Mouse (Mus musculus) hindbrain, embryonic 15.5 days (tissue): ENCODE measurements at regions not wholly inside any gene's neighbourhood (a gene's known extent, or its start where the extent isn't known, plus 50 kb on each side); places are given as distances from the start of the nearest gene placed in this dataset.

Experiments
- ATAC-seq: fragments of 200-750 bp; cut with Nextera tagmentation; 2 replicates; pipeline ENCODE4 v1.8.0; 2017; ENCODE audit warnings: low read depth, moderate number of reproducible peaks, moderate TSS enrichment; ENCODE audit not compliant: low FRiP score
- H3K27ac ChIP-seq: fragments of 300-500 bp; sonication (generic); replicated peaks from 2 replicates; pipeline ENCODE4 v1.5.1; 2015; ENCODE audit warnings: mild to moderate bottlenecking, inconsistent platforms
- H3K27me3 ChIP-seq: fragments of 300-500 bp; sonication (generic); 2 replicates; pipeline ENCODE4 v1.6.1; 2015; ENCODE audit warnings: control low read depth, inconsistent platforms
- H3K36me3 ChIP-seq: fragments of 300-500 bp; sonication (generic); 2 replicates; pipeline ENCODE4 v1.6.1; 2015; ENCODE audit warnings: control low read depth, inconsistent platforms
- H3K4me1 ChIP-seq: fragments of 300-500 bp; sonication (generic); replicated peaks from 2 replicates; pipeline ENCODE4 v1.6.1; 2015; ENCODE audit warnings: control low read depth, inconsistent platforms
- H3K4me2 ChIP-seq: fragments of 300-500 bp; sonication (generic); 2 replicates; pipeline ENCODE4 v1.6.1; 2015; ENCODE audit warnings: moderate library complexity, mild to moderate bottlenecking, inconsistent platforms
- H3K4me3 ChIP-seq: fragments of 300-500 bp; sonication (generic); 2 replicates; pipeline ENCODE4 v1.5.1; 2015; ENCODE audit warnings: mild to moderate bottlenecking, inconsistent platforms
- H3K9ac ChIP-seq: fragments of 300-500 bp; sonication (generic); 2 replicates; pipeline ENCODE4 v1.6.1; 2015; ENCODE audit warnings: inconsistent platforms
- H3K9me3 ChIP-seq: fragments of 300-500 bp; sonication (generic); 2 replicates; pipeline ENCODE4 v1.6.1; 2016; ENCODE audit warnings: control low read depth, inconsistent platforms
- WGBS: fragments of 180-500 bp; shearing (Covaris S2); methylation state at CpG from one replicate; pipeline ENCODE4 v1.1.7; 2015; 5-methylcytosine and 5-hydroxymethylcytosine counted together

- Histone ChIP-seq H3K9me3 (no peaks in the 10 kb centered on the region), H3K4me3 (no peak overlapping the region), H3K9ac (no peak overlapping the region), H3K4me2 (no peak overlapping the region), H3K36me3 (no peaks in the 10 kb centered on the region), H3K27ac (no peak overlapping the region), H3K4me1 (peaks cover 5% of the 10 kb centered on the region; the same call in 1 of the 2 replicates), H3K27me3 (no peaks in the 10 kb centered on the region)
- 62% methylated on average over 5 of the region's 5 CpGs for WGBS
- no peak for ATAC-seq
Measured at GRCm38 (mm10) chr2:103896160-103896559, 61.6 kb upstream of the Lmo2 start.

GRCm38 (mm10) chr2:103896814-103897213, 61.0 kb upstream of the Lmo2 start:
- Histone ChIP-seq H3K36me3 (no peaks in the 10 kb centered on the region), H3K27ac (no peak overlapping the region), H3K9me3 (no peaks in the 10 kb centered on the region), H3K4me1 (no peaks in the 10 kb centered on the region; the same call in 1 of the 2 replicates), H3K9ac (no peak overlapping the region), H3K4me2 (no peak overlapping the region), H3K27me3 (no peaks in the 10 kb centered on the region), H3K4me3 (no peak overlapping the region)
- no peak for ATAC-seq
- 44% methylated on average over 3 of the region's 3 CpGs for WGBS

GRCm38 (mm10) chr2:103899713-103900112, 58.1 kb upstream of the Lmo2 start:
- no peak overlapping the region for H3K4me2 ChIP-seq
- no peaks in the 10 kb centered on the region for H3K9me3 ChIP-seq
- 80% methylated on average over 6 of the region's 6 CpGs for WGBS
- H3K27me3 ChIP-seq = no peaks in the 10 kb centered on the region
- H3K36me3 ChIP-seq = no peaks in the 10 kb centered on the region
- H3K9ac ChIP-seq = no peak overlapping the region
- no peak overlapping the region for H3K4me3 ChIP-seq
- H3K4me1 ChIP-seq = peaks cover 5% of the 10 kb centered on the region
- H3K27ac ChIP-seq = no peak overlapping the region
- no peak for ATAC-seq

- Histone ChIP-seq H3K9me3 (no peaks in the 10 kb centered on the region), H3K36me3 (no peaks in the 10 kb centered on the region), H3K27ac (no peak overlapping the region), H3K4me3 (no peak overlapping the region), H3K9ac (no peak overlapping the region), H3K4me1 (peaks cover 5% of the 10 kb centered on the region), H3K4me2 (no peak overlapping the region), H3K27me3 (no peaks in the 10 kb centered on the region)
- no peak for ATAC-seq
- 67% methylated on average over 5 of the region's 5 CpGs for WGBS
Measured at GRCm38 (mm10) chr2:103900384-103900783, 57.4 kb upstream of the Lmo2 start.

GRCm38 (mm10) chr2:103901457-103901856, 56.3 kb upstream of the Lmo2 start:
- 86% methylated on average over 1 of the region's 1 CpGs for WGBS
- H3K4me2 ChIP-seq = no peak overlapping the region
- no peak overlapping the region for H3K27ac ChIP-seq
- no peaks in the 10 kb centered on the region for H3K27me3 ChIP-seq
- H3K9me3 ChIP-seq = no peaks in the 10 kb centered on the region
- no peak for ATAC-seq
- H3K4me1 ChIP-seq = peaks cover 10% of the 10 kb centered on the region
- no peak overlapping the region for H3K4me3 ChIP-seq
- H3K36me3 ChIP-seq = no peaks in the 10 kb centered on the region
- H3K9ac ChIP-seq = no peak overlapping the region

- Histone ChIP-seq H3K9ac (no peak overlapping the region), H3K27me3 (no peaks in the 10 kb centered on the region), H3K4me3 (no peak overlapping the region), H3K9me3 (no peaks in the 10 kb centered on the region), H3K27ac (peak overlapping the region; percentile 53), H3K4me2 (no peak overlapping the region), H3K4me1 (peaks cover 16% of the 10 kb centered on the region), H3K36me3 (no peaks in the 10 kb centered on the region)
- ATAC-seq = no peak
- WGBS = 47% methylated on average over 11 of the region's 11 CpGs
Measured at GRCm38 (mm10) chr2:103902777-103903176, 55.0 kb upstream of the Lmo2 start.

- no peak overlapping the region for H3K4me3 ChIP-seq
- H3K36me3 ChIP-seq = no peaks in the 10 kb centered on the region
- 69% methylated on average over 1 of the region's 1 CpGs for whole genome bisulfite sequencing
- no peaks in the 10 kb centered on the region for H3K9me3 ChIP-seq
- H3K9ac ChIP-seq = no peak overlapping the region
- H3K27me3 ChIP-seq = no peaks in the 10 kb centered on the region
- no peak overlapping the region for H3K4me2 ChIP-seq
- H3K27ac ChIP-seq = no peak overlapping the region
- peaks cover 16% of the 10 kb centered on the region for H3K4me1 ChIP-seq
- ATAC-seq = peak; percentile 43; the same call in 1 of the 2 replicates
Measured at GRCm38 (mm10) chr2:103905681-103906080, 52.1 kb upstream of the Lmo2 start.

GRCm38 (mm10) chr2:103906581-103907184, 51.1 kb upstream of the Lmo2 start:
- peaks cover 16% of the 10 kb centered on the region for H3K4me1 ChIP-seq
- H3K4me2 ChIP-seq = no peak overlapping the region
- H3K36me3 ChIP-seq = no peaks in the 10 kb centered on the region
- no peaks in the 10 kb centered on the region for H3K9me3 ChIP-seq
- WGBS = 35% methylated on average over 2 of the region's 2 CpGs
- H3K27ac ChIP-seq = 0 out of 2 replicates have a peak overlapping the region, but pooled peaks have one; percentile 34
- no peak for ATAC-seq
- no peak overlapping the region for H3K4me3 ChIP-seq
- H3K9ac ChIP-seq = no peak overlapping the region
- no peaks in the 10 kb centered on the region for H3K27me3 ChIP-seq
